Mouse (Mus musculus): ENCODE measurements at regions not wholly inside any gene's neighbourhood (a gene's known extent, or its start where the extent isn't known, plus 50 kb on each side); places are given as distances from the start of the nearest gene placed in this dataset.

DNA sequence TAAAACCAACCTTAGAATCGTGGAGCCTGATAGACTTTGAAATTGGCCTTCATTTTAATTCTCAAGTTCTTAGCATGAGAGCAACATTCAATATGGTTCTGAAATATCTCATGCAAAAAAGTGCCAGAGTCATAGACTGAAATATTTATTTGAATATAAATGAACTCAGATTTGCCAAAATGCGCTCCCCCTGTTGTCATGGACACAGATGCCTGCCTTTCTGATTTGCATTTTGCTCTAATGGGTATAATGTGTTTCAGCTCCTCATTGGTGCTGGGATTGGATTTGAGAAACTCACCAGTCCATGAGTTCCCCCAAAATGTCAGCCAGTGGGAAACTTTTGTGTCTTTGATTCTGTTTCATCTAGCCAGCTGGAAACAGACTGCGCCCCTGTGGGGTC lies 191.5 kb upstream of the 4930535I16Rik start:
- no peaks in the 10 kb centered on the region for H3K9me3 ChIP-seq (ENCODE audit: control insufficient read depth, low read length)
- H3K9ac ChIP-seq (replicated peaks; ENCODE audit: low read depth, low read length), result no peak overlapping the region
- 78% methylated on average over 3 of the region's 3 CpGs for WGBS
- H3K27me3 ChIP-seq (ENCODE audit: control insufficient read depth, insufficient read depth, low read length), result no peaks in the 10 kb centered on the region
- no peak for ATAC-seq (ENCODE audit: low read depth)
- H3K36me3 ChIP-seq (ENCODE audit: control insufficient read depth, insufficient read depth, low read length), result no peaks in the 10 kb centered on the region
- H3K4me3 ChIP-seq (ENCODE audit: low read depth, low read length), result no peak overlapping the region
- H3K27ac ChIP-seq (ENCODE audit: low read depth, low read length), result no peak overlapping the region
- no peaks in the 10 kb centered on the region for H3K4me1 ChIP-seq (ENCODE audit: control insufficient read depth, insufficient read depth, low read length)
- H3K4me2 ChIP-seq (ENCODE audit: low read depth, low read length), result no peak overlapping the region

DNA sequence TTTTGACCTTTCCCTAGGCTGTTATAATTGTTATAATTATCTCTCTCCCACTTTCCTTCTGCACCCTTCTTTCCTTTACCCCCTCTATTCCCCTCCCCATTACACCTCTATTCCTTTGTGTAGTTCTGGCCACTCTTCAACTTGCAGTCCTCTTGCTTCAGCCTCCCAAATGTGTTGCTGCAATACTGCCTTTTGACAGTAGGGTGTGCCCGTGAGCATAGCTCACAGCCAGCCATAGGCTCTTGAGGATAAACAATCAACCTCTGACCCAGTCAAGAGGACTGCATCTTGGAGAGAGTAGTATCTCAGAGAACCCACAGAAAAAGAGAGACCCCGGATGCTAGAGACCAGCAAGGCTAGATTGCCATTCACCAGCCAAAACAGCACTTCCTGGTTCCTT lies 184.9 kb upstream of the 4930535I16Rik start:
- Histone ChIP-seq H3K4me2 (ENCODE audit: low read depth, low read length) (no peak overlapping the region), H3K4me1 (ENCODE audit: control insufficient read depth, insufficient read depth, low read length) (no peaks in the 10 kb centered on the region), H3K9me3 (ENCODE audit: control insufficient read depth, low read length) (no peaks in the 10 kb centered on the region), H3K36me3 (ENCODE audit: control insufficient read depth, insufficient read depth, low read length) (no peaks in the 10 kb centered on the region), H3K4me3 (ENCODE audit: low read depth, low read length) (no peak overlapping the region), H3K27ac (ENCODE audit: low read depth, low read length) (no peak overlapping the region), H3K9ac (replicated peaks; ENCODE audit: low read depth, low read length) (no peak overlapping the region), H3K27me3 (ENCODE audit: control insufficient read depth, insufficient read depth, low read length) (no peaks in the 10 kb centered on the region)
- 28% methylated on average over 2 of the region's 2 CpGs for WGBS
- ATAC-seq (ENCODE audit: low read depth), result no peak

DNA sequence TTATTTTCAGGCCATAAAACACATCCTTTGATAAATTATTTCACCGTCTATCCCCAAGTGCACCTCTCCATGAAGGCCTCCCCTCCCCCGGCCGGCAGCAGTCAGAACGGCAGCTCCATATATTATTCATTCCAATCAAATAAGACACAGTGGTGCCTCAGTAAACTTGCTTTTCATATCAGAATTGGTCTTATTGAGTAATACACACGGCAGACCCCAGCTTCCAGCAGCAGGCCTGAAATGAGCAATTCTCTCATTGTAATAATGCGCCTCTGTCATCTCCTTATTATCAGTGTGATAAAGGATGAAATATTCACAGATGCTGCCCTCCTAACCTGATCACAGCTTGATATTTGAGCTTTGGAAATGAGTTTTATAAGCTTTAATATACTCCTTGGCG lies 169.0 kb upstream of the 4930535I16Rik start:
- Histone ChIP-seq H3K27ac (ENCODE audit: low read depth, low read length) (no peak overlapping the region), H3K27me3 (ENCODE audit: control insufficient read depth, insufficient read depth, low read length) (no peaks in the 10 kb centered on the region), H3K36me3 (ENCODE audit: control insufficient read depth, insufficient read depth, low read length) (no peaks in the 10 kb centered on the region), H3K4me3 (ENCODE audit: low read depth, low read length) (no peak overlapping the region), H3K4me1 (ENCODE audit: control insufficient read depth, insufficient read depth, low read length) (0 out of 2 replicates have a peak, but pooled peaks cover 2% of the 10 kb centered on the region), H3K9ac (replicated peaks; ENCODE audit: low read depth, low read length) (no peak overlapping the region), H3K9me3 (ENCODE audit: control insufficient read depth, low read length) (no peaks in the 10 kb centered on the region), H3K4me2 (ENCODE audit: low read depth, low read length) (no peak overlapping the region)
- ATAC-seq (ENCODE audit: low read depth), result no peak
- 51% methylated on average over 7 of the region's 7 CpGs for WGBS

DNA sequence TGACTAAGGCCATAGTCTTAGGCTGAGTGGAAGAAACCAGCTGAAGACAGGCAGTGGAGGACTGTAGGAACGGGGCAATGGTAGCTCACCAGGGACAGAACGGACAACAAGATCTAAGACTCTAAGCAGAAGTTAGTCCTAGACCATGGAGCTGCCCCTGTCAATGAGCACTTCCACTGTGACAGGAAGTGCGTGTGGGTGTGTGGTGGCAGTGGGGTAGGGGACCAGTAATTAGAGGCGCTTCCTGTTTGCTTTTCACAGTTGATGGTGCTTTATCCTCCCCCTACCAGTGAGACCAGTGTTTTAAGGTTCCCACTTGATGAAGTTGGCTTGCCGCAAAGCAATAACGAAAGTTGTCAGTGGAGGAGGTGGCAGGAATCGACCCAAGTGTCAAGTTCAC lies 168.4 kb upstream of the 4930535I16Rik start:
- Histone ChIP-seq H3K36me3 (ENCODE audit: control insufficient read depth, insufficient read depth, low read length) (no peaks in the 10 kb centered on the region), H3K27me3 (ENCODE audit: control insufficient read depth, insufficient read depth, low read length) (no peaks in the 10 kb centered on the region), H3K27ac (ENCODE audit: low read depth, low read length) (no peak overlapping the region), H3K4me2 (ENCODE audit: low read depth, low read length) (no peak overlapping the region), H3K9ac (replicated peaks; ENCODE audit: low read depth, low read length) (no peak overlapping the region), H3K4me1 (ENCODE audit: control insufficient read depth, insufficient read depth, low read length) (0 out of 2 replicates have a peak, but pooled peaks cover 2% of the 10 kb centered on the region), H3K4me3 (ENCODE audit: low read depth, low read length) (no peak overlapping the region), H3K9me3 (ENCODE audit: control insufficient read depth, low read length) (no peaks in the 10 kb centered on the region)
- no peak for ATAC-seq (ENCODE audit: low read depth)
- 75% methylated on average over 7 of the region's 7 CpGs for WGBS

DNA sequence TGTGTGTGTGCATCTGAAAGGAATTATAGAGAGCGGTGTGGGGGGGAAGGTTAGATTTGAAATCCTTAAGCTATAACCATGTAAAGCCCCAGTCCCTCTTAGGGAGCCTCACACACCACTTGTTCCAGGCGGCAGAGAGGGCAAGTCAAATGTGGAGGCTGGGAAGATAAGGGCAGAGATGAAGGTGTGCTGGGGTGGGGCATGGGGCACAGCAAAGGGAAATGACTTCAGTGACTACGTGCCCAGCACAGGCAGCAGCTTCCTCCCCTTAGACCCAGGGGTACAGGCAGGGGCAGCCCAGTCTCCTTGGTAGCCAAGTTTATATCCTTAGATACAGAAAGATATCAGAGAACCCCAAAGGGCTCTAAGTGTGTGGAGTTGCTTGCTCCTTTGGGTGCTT lies 161.8 kb upstream of the 4930535I16Rik start:
- Histone ChIP-seq H3K9ac (replicated peaks; ENCODE audit: low read depth, low read length) (no peak overlapping the region), H3K27ac (ENCODE audit: low read depth, low read length) (no peak overlapping the region), H3K36me3 (ENCODE audit: control insufficient read depth, insufficient read depth, low read length) (no peaks in the 10 kb centered on the region), H3K4me1 (ENCODE audit: control insufficient read depth, insufficient read depth, low read length) (no peaks in the 10 kb centered on the region), H3K4me2 (ENCODE audit: low read depth, low read length) (no peak overlapping the region), H3K4me3 (ENCODE audit: low read depth, low read length) (no peak overlapping the region), H3K27me3 (ENCODE audit: control insufficient read depth, insufficient read depth, low read length) (no peaks in the 10 kb centered on the region), H3K9me3 (ENCODE audit: control insufficient read depth, low read length) (no peaks in the 10 kb centered on the region)
- no peak for ATAC-seq (ENCODE audit: low read depth)
- WGBS, result 82% methylated on average over 3 of the region's 3 CpGs

DNA sequence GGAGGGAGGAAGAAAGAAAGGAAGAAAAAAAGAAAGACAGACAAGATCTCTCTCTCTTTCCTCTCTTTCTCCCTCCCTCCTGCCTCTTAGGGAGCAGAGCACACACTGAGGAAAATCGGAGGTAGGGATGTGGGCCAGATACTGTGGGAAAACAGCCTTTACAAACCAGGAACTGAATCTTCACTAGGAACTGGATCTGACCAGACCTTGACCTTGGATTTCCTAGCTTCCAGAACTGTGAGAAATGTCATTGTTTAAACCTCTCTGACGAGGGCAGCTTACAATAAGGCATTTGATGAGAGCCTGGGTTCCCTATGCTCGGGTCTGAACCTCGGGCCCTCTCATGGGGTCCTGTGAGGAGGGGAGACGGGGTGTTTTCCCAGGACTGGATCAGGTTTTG lies 157.7 kb upstream of the 4930535I16Rik start:
- WGBS, result 59% methylated on average over 5 of the region's 5 CpGs
- Histone ChIP-seq H3K4me2 (ENCODE audit: low read depth, low read length) (no peak overlapping the region), H3K9me3 (ENCODE audit: control insufficient read depth, low read length) (no peaks in the 10 kb centered on the region)

DNA sequence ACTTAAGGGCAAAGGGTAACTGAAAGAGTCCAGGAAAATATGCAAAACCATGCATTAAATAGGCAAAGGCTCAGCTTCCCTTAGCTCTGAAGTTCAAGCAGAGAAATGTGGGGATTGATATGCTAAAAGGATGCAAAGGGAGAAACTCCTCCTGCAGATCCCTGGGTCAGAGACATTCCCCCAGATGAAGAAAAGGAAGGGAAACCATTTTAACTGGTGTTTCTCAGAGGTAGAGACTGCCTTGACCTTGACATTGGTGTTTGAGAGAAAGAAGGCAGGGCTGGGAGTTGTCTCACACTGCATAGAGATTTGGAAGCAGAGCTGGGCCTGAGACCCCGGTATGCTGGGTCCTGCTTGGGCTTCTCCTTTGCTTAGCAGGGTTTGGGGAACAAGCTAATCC lies 155.8 kb upstream of the 4930535I16Rik start:
- Histone ChIP-seq H3K9me3 (ENCODE audit: control insufficient read depth, low read length) (no peaks in the 10 kb centered on the region), H3K4me1 (ENCODE audit: control insufficient read depth, insufficient read depth, low read length) (no peaks in the 10 kb centered on the region), H3K4me2 (ENCODE audit: low read depth, low read length) (no peak overlapping the region), H3K36me3 (ENCODE audit: control insufficient read depth, insufficient read depth, low read length) (no peaks in the 10 kb centered on the region), H3K27ac (ENCODE audit: low read depth, low read length) (no peak overlapping the region), H3K9ac (replicated peaks; ENCODE audit: low read depth, low read length) (no peak overlapping the region), H3K27me3 (ENCODE audit: control insufficient read depth, insufficient read depth, low read length) (no peaks in the 10 kb centered on the region), H3K4me3 (ENCODE audit: low read depth, low read length) (no peak overlapping the region)
- ATAC-seq (ENCODE audit: low read depth), result no peak
- WGBS, result 73% methylated on average over 1 of the region's 1 CpGs

More for the DNA sequence above, 157.7 kb upstream of the 4930535I16Rik start:
- no peaks in the 10 kb centered on the region for H3K4me1 ChIP-seq (ENCODE audit: control insufficient read depth, insufficient read depth, low read length)
- no peak for ATAC-seq (ENCODE audit: low read depth)
- no peak overlapping the region for H3K27ac ChIP-seq (ENCODE audit: low read depth, low read length)
- no peaks in the 10 kb centered on the region for H3K27me3 ChIP-seq (ENCODE audit: control insufficient read depth, insufficient read depth, low read length)
- no peak overlapping the region for H3K4me3 ChIP-seq (ENCODE audit: low read depth, low read length)
- H3K9ac ChIP-seq (replicated peaks; ENCODE audit: low read depth, low read length), result no peak overlapping the region
- no peaks in the 10 kb centered on the region for H3K36me3 ChIP-seq (ENCODE audit: control insufficient read depth, insufficient read depth, low read length)

DNA sequence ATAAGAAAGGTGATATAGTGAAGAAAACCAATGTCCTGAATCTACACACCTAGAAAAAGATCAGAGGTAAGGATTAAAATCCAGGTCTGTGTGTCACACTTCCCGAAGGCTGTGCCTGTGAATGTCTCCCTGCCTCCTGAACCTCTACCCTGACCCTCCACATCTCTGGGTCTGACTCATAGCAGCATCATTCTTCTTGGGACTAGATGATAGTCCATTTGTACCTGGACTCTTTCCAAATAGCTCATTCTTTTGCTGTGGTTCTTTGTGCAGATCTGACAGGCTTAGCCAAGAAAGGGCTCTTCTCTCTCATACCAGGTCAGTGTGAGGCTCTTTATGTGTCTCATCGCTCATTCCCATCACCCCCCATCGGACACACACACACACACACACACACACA lies 146.8 kb upstream of the 4930535I16Rik start:
- Histone ChIP-seq H3K4me3 (ENCODE audit: low read depth, low read length) (no peak overlapping the region), H3K4me1 (ENCODE audit: control insufficient read depth, insufficient read depth, low read length) (no peaks in the 10 kb centered on the region), H3K9me3 (ENCODE audit: control insufficient read depth, low read length) (no peaks in the 10 kb centered on the region), H3K9ac (replicated peaks; ENCODE audit: low read depth, low read length) (no peak overlapping the region), H3K27me3 (ENCODE audit: control insufficient read depth, insufficient read depth, low read length) (no peaks in the 10 kb centered on the region), H3K36me3 (ENCODE audit: control insufficient read depth, insufficient read depth, low read length) (no peaks in the 10 kb centered on the region), H3K4me2 (ENCODE audit: low read depth, low read length) (no peak overlapping the region), H3K27ac (ENCODE audit: low read depth, low read length) (no peak overlapping the region)
- no peak for ATAC-seq (ENCODE audit: low read depth)
- 80% methylated on average over 3 of the region's 3 CpGs for WGBS

DNA sequence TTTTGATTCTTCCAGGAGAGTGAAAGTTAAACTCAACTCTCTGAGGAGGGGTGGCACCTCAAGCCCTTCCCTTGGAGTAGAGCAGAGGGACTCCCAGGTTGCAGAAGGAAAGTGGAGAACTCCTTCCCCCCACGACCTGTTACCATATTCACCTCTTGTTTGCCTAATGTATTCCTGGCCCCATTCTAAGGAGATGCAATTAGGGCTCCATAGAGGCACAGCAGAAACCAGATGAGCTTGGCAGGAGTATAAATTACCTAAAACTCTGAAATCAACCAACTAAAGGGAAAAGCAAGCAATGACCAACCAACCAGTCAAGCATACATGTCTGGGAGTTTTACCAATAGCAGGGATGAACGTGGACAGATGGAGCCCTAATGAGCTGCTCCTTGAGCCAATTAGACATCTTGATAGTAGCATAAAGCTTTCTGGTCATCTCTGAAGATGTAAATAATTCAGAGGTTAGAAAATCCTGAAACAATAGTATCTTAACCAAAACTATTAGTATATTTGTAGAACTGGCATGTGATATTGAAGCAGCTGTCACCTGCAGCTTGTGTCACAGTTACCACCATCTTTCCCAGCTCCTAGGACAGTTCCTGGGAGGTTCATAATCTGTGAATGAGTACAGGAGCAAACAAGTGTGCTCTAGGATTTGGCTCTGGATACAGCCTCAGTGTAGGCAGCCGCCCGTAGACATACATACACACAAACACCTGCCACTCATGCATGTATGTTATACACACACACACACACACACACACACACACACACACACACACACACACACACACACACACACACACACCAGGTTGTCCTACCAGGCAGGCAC lies 145.7 kb upstream of the 4930535I16Rik start:
- no peak for ATAC-seq (ENCODE audit: low read depth)
- Histone ChIP-seq H3K4me1 (ENCODE audit: control insufficient read depth, insufficient read depth, low read length) (no peaks in the 10 kb centered on the region), H3K36me3 (ENCODE audit: control insufficient read depth, insufficient read depth, low read length) (no peaks in the 10 kb centered on the region), H3K27me3 (ENCODE audit: control insufficient read depth, insufficient read depth, low read length) (no peaks in the 10 kb centered on the region), H3K4me2 (ENCODE audit: low read depth, low read length) (no peak overlapping the region), H3K4me3 (ENCODE audit: low read depth, low read length) (no peak overlapping the region), H3K27ac (ENCODE audit: low read depth, low read length) (no peak overlapping the region), H3K9me3 (ENCODE audit: control insufficient read depth, low read length) (no peaks in the 10 kb centered on the region), H3K9ac (replicated peaks; ENCODE audit: low read depth, low read length) (no peak overlapping the region)
- 72% methylated on average over 4 of the region's 4 CpGs for WGBS

Measured in neural tube, embryonic 14.5 days (tissue).